9 mouse cellular contexts compared by ENCODE assay signal in genomic region chr12:72408954-72409353, GRCm38 (mm10). TPM values are rescaled to one million over a fixed set of nuclear protein-coding genes. Genes with fewer than 3 reads are reported as not detected.
DNase-seq lines count a peak whose midpoint lies in the region; ATAC-seq and TF ChIP-seq lines count a peak whose summit lies in the region.
"Had no signal": no experiment of that assay in that cellular context is flagged by ENCODE, and none has a peak within 500 bp of the region (broad histone marks: within the 10 kb centered on the region; RNA-seq: fewer than 3 reads in every experiment).

Gene Rtn1 (minus strand): TSS chr12:72409054.

- peak within 1 kb of the TSS; percentile 52; the same call in 1 of the 2 replicates for H3K9ac ChIP-seq in heart, embryonic 11.5 days (ENCODE audit: low read depth, low read length)
- H3K9ac ChIP-seq in forebrain, embryonic 15.5 days (replicated peaks) = peak within 1 kb of the TSS; percentile 84
- 0 out of 2 replicates have a peak within 1 kb of the TSS, but pooled peaks have one; percentile 9 for H3K9ac ChIP-seq in stomach, embryonic 15.5 days

- peaks cover 3% of the 10 kb centered on the region; the same call in 1 of the 2 replicates for H3K4me1 ChIP-seq in heart, embryonic 11.5 days (ENCODE audit: control insufficient read depth, insufficient read depth, low read length)
- H3K4me1 ChIP-seq in forebrain, embryonic 15.5 days = peaks cover 19% of the 10 kb centered on the region
- peaks cover 21% of the 10 kb centered on the region for H3K4me1 ChIP-seq in limb, embryonic 10.5 days
- H3K4me1 ChIP-seq in stomach, embryonic 15.5 days = peaks cover 6% of the 10 kb centered on the region; the same call in 1 of the 2 replicates

- CTCF ChIA-PET in Patski (lab: Charles Lee) = no interaction called here

- POLR2A ChIA-PET in Patski (lab: Charles Lee) = no interaction called here

- no peak for DNase-seq in heart, adult 8-10 months (ENCODE audit: low spot score)
- DNase-seq in Patski (ENCODE audit: low read depth, low spot score) = no peak
- DNase-seq in limb, embryonic 10.5 days (ENCODE audit: low spot score) = no peak
- no peak for DNase-seq in spleen, adult 18-20 months
- DNase-seq in adipocyte (ENCODE audit: low spot score) = no peak

- peak within 1 kb of the TSS; percentile 74 for H3K4me3 ChIP-seq in heart, embryonic 11.5 days (ENCODE audit: low read depth, low read length)
- peak within 1 kb of the TSS; percentile 83 for H3K4me3 ChIP-seq in forebrain, embryonic 15.5 days
- H3K4me3 ChIP-seq in limb, embryonic 10.5 days = peak within 1 kb of the TSS; percentile 73
- H3K4me3 ChIP-seq in stomach, embryonic 15.5 days (replicated peaks) = peak within 1 kb of the TSS; percentile 60

- in situ Hi-C loops in Patski (cut with MboI; ENCODE audit: low pct_unique_long_range_greater_than_20kb) = loop anchor here (25.0 kb wide), 1 partner anchor 597 kb away; no protein-coding TSS in a partner anchor

- H3K27ac ChIP-seq in heart, embryonic 11.5 days (ENCODE audit: low read depth, low read length) = no peak within 1 kb of the TSS
- peak within 1 kb of the TSS; percentile 79 for H3K27ac ChIP-seq in forebrain, embryonic 15.5 days (replicated peaks)
- peak within 1 kb of the TSS; percentile 51; the same call in 1 of the 2 replicates for H3K27ac ChIP-seq in limb, embryonic 10.5 days
- no peak within 1 kb of the TSS for H3K27ac ChIP-seq in stomach, embryonic 15.5 days

- no peaks in the 10 kb centered on the region for H3K36me3 ChIP-seq in heart, embryonic 11.5 days (ENCODE audit: control insufficient read depth, insufficient read depth, low read length)
- H3K36me3 ChIP-seq in forebrain, embryonic 15.5 days = no peaks in the 10 kb centered on the region
- H3K36me3 ChIP-seq in limb, embryonic 10.5 days = no peaks in the 10 kb centered on the region
- H3K36me3 ChIP-seq in stomach, embryonic 15.5 days = no peaks in the 10 kb centered on the region

- TF ChIP-seq CTCF in Patski (IDR thresholded peaks at IDR 0.05) = no peak

- ATAC-seq in heart, embryonic 11.5 days (replicated peaks; ENCODE audit: insufficient number of reproducible peaks, low FRiP score, low TSS enrichment) = no peak
- ATAC-seq in Patski = no peak
- ATAC-seq in forebrain, embryonic 15.5 days (replicated peaks) = no peak
- ATAC-seq in stomach, embryonic 15.5 days (ENCODE audit: insufficient read depth, low FRiP score, low read depth) = no peak

- H3K4me2 ChIP-seq in heart, embryonic 11.5 days = peak within 1 kb of the TSS; percentile 98
- H3K4me2 ChIP-seq in forebrain, embryonic 15.5 days (replicated peaks) = peak within 1 kb of the TSS; percentile 63
- peak within 1 kb of the TSS; percentile 98 for H3K4me2 ChIP-seq in stomach, embryonic 15.5 days

- H3K9me3 ChIP-seq in heart, embryonic 11.5 days (replicated peaks; ENCODE audit: control insufficient read depth, low read length) = no peaks in the 10 kb centered on the region
- no peaks in the 10 kb centered on the region for H3K9me3 ChIP-seq in forebrain, embryonic 15.5 days
- H3K9me3 ChIP-seq in limb, embryonic 10.5 days (replicated peaks) = no peaks in the 10 kb centered on the region
- no peaks in the 10 kb centered on the region for H3K9me3 ChIP-seq in stomach, embryonic 15.5 days

- 30% methylated on average over 6 of the region's 6 CpGs for WGBS in heart, embryonic 11.5 days (ENCODE audit: insufficient replicate concordance)
- WGBS in forebrain, embryonic 15.5 days = 26% methylated on average over 6 of the region's 6 CpGs
- WGBS in limb, embryonic 10.5 days = 27% methylated on average over 6 of the region's 6 CpGs
- WGBS in stomach, embryonic 15.5 days = 39% methylated on average over 6 of the region's 6 CpGs

- H3K27me3 ChIP-seq in heart, embryonic 11.5 days (ENCODE audit: control insufficient read depth, insufficient read depth, low read length) = peaks cover 22% of the 10 kb centered on the region
- H3K27me3 ChIP-seq in Patski = peaks cover 13% of the 10 kb centered on the region
- 0 out of 2 replicates have a peak, but pooled peaks cover 4% of the 10 kb centered on the region for H3K27me3 ChIP-seq in forebrain, embryonic 15.5 days
- peaks cover 51% of the 10 kb centered on the region for H3K27me3 ChIP-seq in limb, embryonic 10.5 days (ENCODE audit: low read depth, poor library complexity, severe bottlenecking)
- H3K27me3 ChIP-seq in stomach, embryonic 15.5 days (replicated peaks) = peaks cover 28% of the 10 kb centered on the region
- H3K27me3 ChIP-seq: CH12.LX had no signal

RNA-seq across cellular contexts. Expression of gene Rtn1, which starts in this region (rescaled TPM):
- polyA plus RNA-seq in heart, embryonic 11.5 days (2014; fragmentation: Nextera tagmentation; extraction: Ambion mirVana) = 20.1 and 22.5 TPM in 2 replicates
- 1 to 10 TPM; 3.3 to 7.0 (median 5.0) TPM for total RNA-seq in heart, adult 8-10 months (2022)
- 15.0 TPM for polyA plus RNA-seq in Patski (2021)
- 2,106 and 2,212 TPM in 2 replicates for polyA plus RNA-seq in forebrain, embryonic 15.5 days (2015; fragmentation: Nextera tagmentation; extraction: Ambion mirVana)
- 8.3 and 11.4 TPM in 2 replicates for polyA plus RNA-seq in limb, embryonic 10.5 days (2016; fragmentation: Nextera tagmentation; extraction: Ambion mirVana)
- polyA plus RNA-seq in stomach, embryonic 15.5 days (2015; fragmentation: Nextera tagmentation; extraction: Ambion mirVana) = 64.0 and 69.8 TPM in 2 replicates

Comparison
In these comparisons a context has a peak if more than half of its experiments do, and no peak if none do; other contexts are left out.
1. RNA of gene Rtn1 (polyA plus RNA-seq): 2,106 to 2,212 TPM in forebrain, embryonic 15.5 days; 64.0 to 69.8 TPM in stomach, embryonic 15.5 days, 20.1 to 22.5 TPM in heart, embryonic 11.5 days, 15.0 TPM in Patski (single experiment) and 8.3 to 11.4 TPM in limb, embryonic 10.5 days; every median in the first group is over 10 times any median in the second.
2. H3K27ac ChIP-seq: peak in forebrain, embryonic 15.5 days (single experiment) and limb, embryonic 10.5 days (single experiment); none in heart, embryonic 11.5 days (single experiment) and stomach, embryonic 15.5 days (single experiment).
3. H3K9ac ChIP-seq: peak in every context shown above with its lines; median percentile 84 in forebrain, embryonic 15.5 days; 52 in heart, embryonic 11.5 days; 9 in stomach, embryonic 15.5 days.
4. Peak in every context shown above with its lines, with median percentiles within 50 percentile points of each other: H3K4me2 ChIP-seq and H3K4me3 ChIP-seq.